Mouse (Mus musculus) lung, postnatal 0 days (tissue): ENCODE results near the gene Id1. TPM values are rescaled to one million over a fixed set of nuclear protein-coding genes. Genes with fewer than 3 reads are reported as not detected.

Source experiments
- ATAC-seq: fragments of 200-750 bp; cut with Nextera tagmentation; 2 replicates; pipeline ENCODE4 v1.8.0; 2017; ENCODE audit warnings: moderate library complexity
- DNase-seq: peaks from one replicate; pipeline ENCODE4 v3.0.0-alpha.2; 2016; ENCODE audit warnings: low spot score
- H3K27ac ChIP-seq: fragments of 300-500 bp; sonication (generic); 2 replicates; pipeline ENCODE4 v1.5.1; 2014; ENCODE audit warnings: antibody characterized with exemption, mild to moderate bottlenecking, low read length, mixed read lengths
- H3K27me3 ChIP-seq: fragments of 300-500 bp; sonication (generic); replicated peaks from 2 replicates; pipeline ENCODE4 v1.6.1; 2014; ENCODE audit warnings: low read length, mixed read lengths; ENCODE audit not compliant: insufficient read depth
- H3K36me3 ChIP-seq: fragments of 300-500 bp; sonication (generic); 2 replicates; pipeline ENCODE4 v1.6.1; 2014; ENCODE audit warnings: low read length, mixed read lengths; ENCODE audit not compliant: insufficient read depth
- H3K4me1 ChIP-seq: fragments of 300-500 bp; sonication (generic); 2 replicates; pipeline ENCODE4 v1.6.1; 2014; ENCODE audit warnings: antibody characterized with exemption, low read depth, low read length, mixed read lengths; ENCODE audit not compliant: insufficient read depth
- H3K4me2 ChIP-seq: fragments of 300-500 bp; sonication (generic); replicated peaks from 2 replicates; pipeline ENCODE4 v1.6.1; 2014; ENCODE audit warnings: low read depth, mild to moderate bottlenecking, low read length, moderate library complexity, mixed read lengths
- H3K4me3 ChIP-seq: fragments of 300-500 bp; sonication (generic); 2 replicates; pipeline ENCODE4 v1.5.1; 2014; ENCODE audit warnings: low read depth, low read length
- H3K9ac ChIP-seq: fragments of 300-500 bp; sonication (generic); replicated peaks from 2 replicates; pipeline ENCODE4 v1.6.1; 2014; ENCODE audit warnings: low read depth, mild to moderate bottlenecking
- H3K9me3 ChIP-seq: fragments of 300-500 bp; sonication (generic); 2 replicates; pipeline ENCODE4 v1.6.1; 2016; ENCODE audit warnings: low read length, mixed read lengths
- CTCF ChIP-seq: IDR thresholded peaks from 2 replicates; pipeline ENCODE4 v1.5.1; 2016; ENCODE audit warnings: antibody characterized with exemption, mild to moderate bottlenecking
- EP300 ChIP-seq: IDR thresholded peaks from 2 replicates; pipeline ENCODE4 v1.6.1; 2016; ENCODE audit warnings: antibody characterized with exemption, mild to moderate bottlenecking, control low read depth
- WGBS: fragments of 180-500 bp; shearing (Covaris S2); extraction: QIAGEN DNeasy Blood & Tissue Kit; methylation state at CpG from one replicate; pipeline ENCODE4 v1.1.7; 2014; 5-methylcytosine and 5-hydroxymethylcytosine counted together
- polyA plus RNA-seq: library from polyadenylated mRNA; unstranded; fragments of >200 nt; fragmentation: Nextera tagmentation; extraction: Ambion mirVana; gene quantifications from 2 replicates; pipeline ENCODE4 v1.2.1, GENCODE M21; 2015

Id1 gene
- polyA plus RNA-seq, 1 experiment from 2014 or later = 214 TPM

GRCm38 (mm10) chr2:152771571-152771970 is 35.5 kb downstream of the Id1 start:
- no peak for DNase-seq
- no peak for ATAC-seq
- no peaks in the 10 kb centered on the region for H3K27me3 ChIP-seq
- H3K36me3 ChIP-seq = no peaks in the 10 kb centered on the region
- H3K9ac ChIP-seq = no peak overlapping the region
- no peaks in the 10 kb centered on the region for H3K9me3 ChIP-seq
- H3K27ac ChIP-seq = no peak overlapping the region
- WGBS = 85% methylated on average over 9 of the region's 9 CpGs
- TF ChIP-seq EP300 (no peak), CTCF (no peak)
- H3K4me2 ChIP-seq = no peak overlapping the region
- no peak overlapping the region for H3K4me3 ChIP-seq
- H3K4me1 ChIP-seq = peaks cover 4% of the 10 kb centered on the region; the same call in 1 of the 2 replicates

GRCm38 (mm10) chr2:152772231-152772630 is 36.2 kb downstream of the Id1 start:
- H3K4me3 ChIP-seq = no peak overlapping the region
- no peak overlapping the region for H3K4me2 ChIP-seq
- H3K27ac ChIP-seq = no peak overlapping the region
- DNase-seq (no peak), ATAC-seq (no peak)
- H3K9me3 ChIP-seq = no peaks in the 10 kb centered on the region
- peaks cover 2% of the 10 kb centered on the region; the same call in 1 of the 2 replicates for H3K4me1 ChIP-seq
- no peak overlapping the region for H3K9ac ChIP-seq
- H3K27me3 ChIP-seq = no peaks in the 10 kb centered on the region
- H3K36me3 ChIP-seq = no peaks in the 10 kb centered on the region
- 6% methylated on average over 1 of the region's 1 CpGs for WGBS
- no peak for TF ChIP-seq EP300

GRCm38 (mm10) chr2:152775357-152775756 is 39.3 kb downstream of the Id1 start:
- Histone ChIP-seq H3K4me3 (no peak overlapping the region), H3K27me3 (no peaks in the 10 kb centered on the region), H3K9ac (no peak overlapping the region), H3K4me1 (no peaks in the 10 kb centered on the region), H3K27ac (no peak overlapping the region), H3K4me2 (no peak overlapping the region), H3K36me3 (0 out of 2 replicates have a peak, but pooled peaks cover 6% of the 10 kb centered on the region), H3K9me3 (no peaks in the 10 kb centered on the region)
- WGBS = 74% methylated on average over 4 of the region's 4 CpGs
- ATAC-seq (no peak), DNase-seq (no peak)
- TF ChIP-seq EP300 = no peak
- no peak for TF ChIP-seq CTCF

GRCm38 (mm10) chr2:152776019-152776418 is 40.0 kb downstream of the Id1 start:
- Histone ChIP-seq H3K4me1 (no peaks in the 10 kb centered on the region), H3K4me2 (no peak overlapping the region), H3K27me3 (no peaks in the 10 kb centered on the region), H3K4me3 (no peak overlapping the region), H3K27ac (no peak overlapping the region), H3K9ac (no peak overlapping the region), H3K36me3 (0 out of 2 replicates have a peak, but pooled peaks cover 6% of the 10 kb centered on the region), H3K9me3 (no peaks in the 10 kb centered on the region)
- no peak for ATAC-seq
- no peak for DNase-seq
- no peak for TF ChIP-seq CTCF
- no peak for TF ChIP-seq EP300
- WGBS = 85% methylated on average over 3 of the region's 3 CpGs

GRCm38 (mm10) chr2:152776435-152776834 is 40.4 kb downstream of the Id1 start:
- 77% methylated on average over 2 of the region's 2 CpGs for WGBS
- H3K4me1 ChIP-seq = peaks cover 3% of the 10 kb centered on the region; the same call in 1 of the 2 replicates
- TF ChIP-seq EP300 = no peak
- no peak for TF ChIP-seq CTCF
- DNase-seq (no peak), ATAC-seq (no peak)
- no peak overlapping the region for H3K9ac ChIP-seq
- H3K9me3 ChIP-seq = no peaks in the 10 kb centered on the region
- no peaks in the 10 kb centered on the region for H3K27me3 ChIP-seq
- H3K4me2 ChIP-seq = no peak overlapping the region
- 0 out of 2 replicates have a peak, but pooled peaks cover 6% of the 10 kb centered on the region for H3K36me3 ChIP-seq
- no peak overlapping the region for H3K4me3 ChIP-seq
- H3K27ac ChIP-seq = no peak overlapping the region

GRCm38 (mm10) chr2:152777081-152777480 is 41.0 kb downstream of the Id1 start:
- no peak for TF ChIP-seq EP300
- no peak for ATAC-seq

GRCm38 (mm10) chr2:152780466-152780865 is 44.4 kb downstream of the Id1 start:
- Histone ChIP-seq H3K4me3 (no peak overlapping the region), H3K9ac (no peak overlapping the region), H3K27ac (no peak overlapping the region), H3K4me1 (peaks cover 29% of the 10 kb centered on the region), H3K27me3 (no peaks in the 10 kb centered on the region), H3K36me3 (peaks cover 19% of the 10 kb centered on the region; the same call in 1 of the 2 replicates), H3K4me2 (no peak overlapping the region), H3K9me3 (no peaks in the 10 kb centered on the region)
- ATAC-seq (no peak), DNase-seq (no peak)
- TF ChIP-seq CTCF (no peak), EP300 (no peak)
- WGBS = 78% methylated on average over 2 of the region's 2 CpGs

More at GRCm38 (mm10) chr2:152777081-152777480, 41.0 kb downstream of the Id1 start:
- H3K27ac ChIP-seq = no peak overlapping the region
- H3K4me3 ChIP-seq = no peak overlapping the region
- no peaks in the 10 kb centered on the region for H3K9me3 ChIP-seq
- no peak overlapping the region for H3K9ac ChIP-seq
- peaks cover 7% of the 10 kb centered on the region; the same call in 1 of the 2 replicates for H3K4me1 ChIP-seq
- WGBS = 91% methylated on average over 3 of the region's 3 CpGs
- no peaks in the 10 kb centered on the region for H3K27me3 ChIP-seq
- H3K36me3 ChIP-seq = peaks cover 11% of the 10 kb centered on the region; the same call in 1 of the 2 replicates
- no peak overlapping the region for H3K4me2 ChIP-seq
- DNase-seq = no peak
